Mouse (Mus musculus) bone marrow macrophage, adult 2 months (primary cell): Measurements from ENCODE around the gene Ephb2.

Experiments used
- CTCF ChIP-seq: IDR thresholded peaks from 2 replicates; pipeline ENCODE4 v1.5.1; 2012; ENCODE audit warnings: low read depth, mild to moderate bottlenecking, low read length, moderate library complexity
- POLR2A ChIP-seq: IDR thresholded peaks from 2 replicates; pipeline ENCODE4 v1.6.1; 2012; ENCODE audit warnings: mild to moderate bottlenecking, low read depth, low read length, borderline replicate concordance

GRCm38 (mm10) chr4:136648922-136649479 is 186.8 kb downstream of the Ephb2 start:
- peak; percentile 79 for TF ChIP-seq CTCF
- no peak for TF ChIP-seq POLR2A
